Mouse (Mus musculus) hindlimb bud, embryonic 11.5 days (tissue): Measurements from ENCODE around the gene Mrps35.

ENCODE experiments used
- DNase-seq: peaks from one replicate; pipeline ENCODE4 v3.0.0-alpha.2; 2012; ENCODE audit warnings: low read depth, low spot score; ENCODE audit errors: extremely low spot score

Mrps35 gene

GRCm38 (mm10) chr6:147086594-147087225 is 44.1 kb downstream of the Mrps35 start, which contains the start of gene Mansc4:
Gene Mansc4 (minus strand): TSS chr6:147087032.
- no peak for DNase-seq

DNA sequence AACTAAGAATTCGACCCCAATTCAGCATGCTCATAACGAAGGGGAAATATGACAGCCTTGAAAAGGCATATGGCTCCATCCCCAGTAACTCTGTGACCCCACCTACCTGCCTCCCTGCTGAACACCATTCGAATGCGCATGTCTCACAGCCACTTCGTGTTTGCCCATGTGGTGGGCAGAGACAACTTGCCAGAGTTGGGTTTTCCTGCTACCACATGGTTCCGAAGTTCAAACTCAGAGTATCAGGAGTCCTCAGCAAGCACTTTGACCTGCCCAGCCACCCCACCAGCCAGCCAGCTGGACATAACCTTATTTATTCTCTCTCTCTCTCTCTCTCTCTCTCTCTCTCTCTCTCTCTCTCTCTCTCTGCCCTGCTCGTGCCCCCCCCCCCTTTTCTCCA is 45.2 kb downstream of the Mrps35 start:
- no peak for DNase-seq

DNA sequence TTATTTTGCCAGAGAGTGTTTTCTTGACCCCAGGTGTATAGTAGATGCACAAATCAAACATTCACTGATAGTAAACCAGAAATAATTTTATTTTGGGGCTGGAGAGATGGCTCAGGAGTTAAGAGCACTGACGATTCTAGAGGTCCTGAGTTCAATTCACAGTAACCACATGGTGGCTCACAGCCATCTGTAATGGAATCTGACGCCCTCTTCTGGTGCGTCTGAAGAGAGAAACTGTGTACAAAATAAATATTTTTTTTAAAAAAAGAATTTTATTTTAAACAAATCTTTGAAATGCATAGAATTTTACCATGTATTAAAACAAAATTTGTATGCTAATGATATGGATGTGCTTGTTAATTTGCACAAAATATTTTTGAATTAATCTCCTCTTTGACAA is 46.0 kb downstream of the Mrps35 start:
- DNase-seq: no peak

- no peak for DNase-seq
These were observed 47.6 kb downstream of the Mrps35 start for GRCm38 (mm10) chr6:147090191-147090590.

DNA sequence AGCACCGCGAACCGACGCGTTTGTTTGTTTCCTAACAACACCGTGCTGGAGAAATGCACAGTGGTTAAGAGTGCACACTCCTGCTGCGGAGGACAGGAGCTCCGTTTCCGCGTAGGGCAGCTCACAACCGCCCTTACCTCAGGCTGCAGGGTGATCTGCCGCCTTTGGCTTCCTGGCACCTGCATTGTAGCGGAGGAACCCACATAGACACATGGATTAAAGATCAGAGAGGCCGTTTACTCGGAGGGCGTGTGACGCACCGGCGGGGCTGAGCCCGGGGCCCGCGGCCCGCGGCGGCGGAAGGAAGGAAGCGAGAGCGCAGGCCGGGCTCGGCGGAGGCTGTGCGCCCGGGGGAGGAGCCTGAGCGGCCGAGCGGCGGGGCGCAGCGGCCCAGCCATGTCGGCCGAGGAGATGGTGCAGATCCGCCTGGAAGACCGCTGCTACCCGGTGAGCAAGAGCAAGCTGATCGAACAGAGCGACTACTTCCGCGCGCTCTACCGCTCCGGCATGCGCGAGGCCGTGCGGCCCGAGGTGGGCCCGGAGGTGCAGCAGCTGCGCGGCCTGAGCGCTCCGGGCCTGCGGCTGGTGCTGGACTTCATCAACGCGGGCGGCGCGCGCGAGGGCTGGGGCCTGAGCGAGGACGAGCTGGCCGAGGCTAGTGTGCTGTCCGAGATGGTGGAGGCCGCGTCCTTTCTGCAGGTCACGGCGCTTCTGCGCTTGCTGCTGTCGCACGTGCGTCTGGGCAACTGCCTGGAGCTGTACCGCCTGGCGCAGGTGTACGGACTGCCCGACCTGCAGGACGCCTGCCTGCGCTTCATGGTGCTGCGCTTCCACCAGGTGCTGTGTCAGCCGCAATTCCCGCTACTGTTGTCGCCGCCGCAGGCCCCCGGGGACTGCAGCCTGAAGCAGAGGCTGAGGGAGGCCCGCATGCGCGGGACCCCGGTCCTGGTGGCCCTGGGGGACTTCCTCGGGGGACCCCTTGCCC is 48.9 kb downstream of the Mrps35 start, which contains the start of gene Klhl42:
Gene Klhl42 (plus strand): TSS at position 244 of the 985 bp plus-strand sequence.
- no peak for DNase-seq

- DNase-seq: no peak
These were observed 49.6 kb downstream of the Mrps35 start for GRCm38 (mm10) chr6:147092136-147092535.

GRCm38 (mm10) chr6:147094771-147095170 is 52.2 kb downstream of the Mrps35 start:
- no peak for DNase-seq

DNA sequence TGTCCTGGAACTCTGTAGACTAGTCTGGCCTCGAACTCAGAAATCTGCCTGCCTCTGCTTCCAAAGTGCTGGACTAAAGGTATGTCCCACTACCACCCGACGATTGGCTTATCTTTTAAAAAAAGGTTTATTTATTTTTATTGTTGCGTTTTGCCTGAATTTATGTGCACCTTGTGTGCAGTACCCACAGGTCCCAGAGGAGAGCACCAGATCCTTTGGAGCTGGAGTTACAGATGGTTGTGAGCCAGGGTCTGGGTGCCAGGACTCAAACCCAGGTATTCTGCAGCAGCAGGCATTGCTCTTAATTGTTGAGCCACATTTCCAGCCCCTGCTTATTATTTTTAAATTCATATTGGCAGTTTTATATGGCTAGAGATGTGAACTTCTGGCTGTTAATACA is 53.5 kb downstream of the Mrps35 start:
- DNase-seq: no peak

- DNase-seq: no peak
These were observed 54.4 kb downstream of the Mrps35 start for GRCm38 (mm10) chr6:147096934-147097333.

- no peak for DNase-seq
These were observed 54.9 kb downstream of the Mrps35 start for GRCm38 (mm10) chr6:147097346-147097929.

GRCm38 (mm10) chr6:147099458-147100277 is 57.1 kb downstream of the Mrps35 start:
- no peak for DNase-seq

- no peak for DNase-seq
These were observed 59.7 kb downstream of the Mrps35 start for GRCm38 (mm10) chr6:147102293-147102692.

DNA sequence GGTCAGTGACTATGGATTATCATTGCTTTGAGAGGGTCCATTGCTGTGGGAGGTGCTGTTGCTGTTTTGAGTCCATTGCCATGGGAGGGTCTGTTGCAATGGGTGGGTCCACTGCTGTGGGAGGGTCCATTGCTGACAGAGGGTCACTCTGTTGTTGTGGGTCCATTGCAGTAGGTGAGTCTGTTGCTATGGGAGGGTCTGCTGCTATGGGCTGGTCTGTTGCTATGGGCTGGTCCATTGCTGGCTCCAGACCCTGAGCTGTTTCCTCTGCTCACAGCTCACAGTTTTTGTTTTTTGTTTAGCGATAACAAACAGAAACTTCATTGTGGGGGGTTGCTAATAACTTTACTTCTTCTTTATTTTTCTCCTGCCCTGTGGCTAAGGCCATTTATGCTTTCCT is 63.0 kb downstream of the Mrps35 start:
- no peak for DNase-seq

DNA sequence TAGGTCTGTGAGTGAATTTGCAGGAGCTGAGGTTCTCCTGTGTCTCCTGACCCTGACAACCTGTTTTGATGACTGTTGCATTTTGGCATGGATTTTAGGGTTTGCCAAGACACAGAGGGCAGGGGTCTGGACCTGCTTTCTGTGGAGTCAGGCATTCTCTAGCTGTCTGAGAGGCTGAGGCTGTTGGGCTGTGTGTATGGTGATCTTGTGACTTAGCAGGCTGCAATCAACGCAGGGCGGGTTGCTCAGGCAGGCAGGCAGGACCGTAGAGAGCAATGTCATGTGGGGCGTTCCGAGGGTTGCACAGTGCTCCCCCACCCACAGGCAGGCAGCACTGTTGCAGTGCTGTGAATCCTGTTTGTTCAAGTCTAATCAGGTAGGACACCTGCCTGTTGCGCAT is 64.2 kb downstream of the Mrps35 start:
- DNase-seq: no peak

GRCm38 (mm10) chr6:147109283-147109682 is 66.7 kb downstream of the Mrps35 start:
- no peak for DNase-seq

- DNase-seq: peak; percentile 90
These were observed 74.0 kb downstream of the Mrps35 start for GRCm38 (mm10) chr6:147116579-147116978.

GRCm38 (mm10) chr6:147117764-147118163 is 75.2 kb downstream of the Mrps35 start:
- no peak for DNase-seq

DNA sequence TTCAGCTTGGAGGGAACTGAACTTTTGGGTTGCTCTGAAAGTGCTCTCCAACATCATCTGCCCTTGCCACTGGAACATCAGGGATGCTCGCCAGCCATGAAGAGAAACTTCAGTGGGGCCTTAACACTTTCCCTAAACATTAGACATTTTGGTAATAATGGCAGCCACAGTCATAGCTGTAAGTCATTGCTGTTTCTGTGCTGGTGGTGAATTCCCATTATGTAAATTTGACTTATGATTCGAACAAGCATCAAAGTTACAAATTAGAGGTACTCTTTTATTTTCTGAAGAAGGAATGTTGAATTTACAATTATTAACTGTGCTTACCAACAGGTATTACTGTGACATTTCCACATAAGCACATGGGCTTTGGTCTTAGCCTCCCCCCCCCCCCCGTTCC is 75.6 kb downstream of the Mrps35 start:
- no peak for DNase-seq

DNA sequence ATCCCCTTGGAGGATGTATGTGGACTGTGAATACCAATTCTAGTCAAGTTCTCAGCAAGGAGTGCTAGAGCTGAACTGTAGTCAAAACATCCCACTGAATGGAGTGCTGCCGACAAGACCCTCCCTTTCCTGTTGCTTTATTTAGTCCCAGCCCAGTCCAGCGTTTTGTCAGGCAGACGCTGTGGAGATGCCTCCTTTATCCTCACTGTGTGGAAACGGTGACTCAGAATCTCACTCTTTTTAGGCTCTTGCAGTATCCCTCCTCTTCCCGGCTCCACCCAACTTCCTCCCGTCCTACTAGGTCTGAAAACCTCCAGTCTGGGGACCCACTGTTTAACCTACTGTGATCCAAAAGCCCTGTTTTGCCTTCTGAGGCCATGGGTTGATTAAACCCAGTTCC is 78.8 kb downstream of the Mrps35 start:
- DNase-seq: no peak
